Mouse (Mus musculus) ES-Bruce4 (cell line): Measurements from ENCODE around the gene Adamtsl5. TPM values are rescaled to one million over a fixed set of nuclear protein-coding genes. Genes with fewer than 3 reads are reported as not detected.

ENCODE experiments used
- H3K27ac ChIP-seq: 2 replicates; pipeline ENCODE4 v1.5.1; 2012; ENCODE audit warnings: low read length, inconsistent platforms; ENCODE audit not compliant: insufficient read depth
- H3K27me3 ChIP-seq: 2 replicates; pipeline ENCODE4 v1.6.1; 2012; ENCODE audit warnings: mild to moderate bottlenecking, low read length, inconsistent platforms; ENCODE audit not compliant: control insufficient read depth, poor library complexity, insufficient read depth, severe bottlenecking
- H3K36me3 ChIP-seq: 2 replicates; pipeline ENCODE4 v1.6.1; 2012; ENCODE audit warnings: inconsistent platforms, mild to moderate bottlenecking, low read length, moderate library complexity; ENCODE audit not compliant: control insufficient read depth, poor library complexity, insufficient read depth, severe bottlenecking
- H3K4me1 ChIP-seq: one replicate; pipeline ENCODE4 v1.8.1; 2011; ENCODE audit warnings: low read length; ENCODE audit not compliant: control insufficient read depth, insufficient read depth
- H3K4me3 ChIP-seq: 2 replicates; pipeline ENCODE4 v1.5.1; 2011; ENCODE audit warnings: low read depth, mild to moderate bottlenecking, low read length
- H3K9ac ChIP-seq: 2 replicates; pipeline ENCODE4 v1.6.1; 2012; ENCODE audit warnings: low read depth, mild to moderate bottlenecking, inconsistent platforms; ENCODE audit not compliant: poor library complexity, severe bottlenecking
- H3K9me3 ChIP-seq: replicated peaks from 2 replicates; pipeline ENCODE4 v1.6.1; 2012; ENCODE audit warnings: mild to moderate bottlenecking, low read length, inconsistent platforms; ENCODE audit not compliant: control insufficient read depth, poor library complexity, insufficient read depth, severe bottlenecking
- CTCF ChIP-seq: IDR thresholded peaks from one replicate; pipeline ENCODE4 v1.8.1; 2011; ENCODE audit warnings: low read depth, low read length
- EP300 ChIP-seq: IDR thresholded peaks from 2 replicates; pipeline ENCODE4 v1.6.1; 2011; ENCODE audit warnings: low read depth, low read length; ENCODE audit not compliant: insufficient read depth
- POLR2A ChIP-seq: IDR thresholded peaks from one replicate; pipeline ENCODE4 v1.8.1; 2011; ENCODE audit warnings: low read length; ENCODE audit not compliant: insufficient read depth
- polyA plus RNA-seq: library from polyadenylated mRNA; stranded (reverse); fragments of >200 nt; gene quantifications from 2 replicates; pipeline ENCODE4 v1.2.4, GENCODE M21; 2011; ENCODE audit warnings: low read depth; ENCODE audit not compliant: missing spikeins, insufficient read depth, insufficient read length

Gene Adamtsl5
- polyA plus RNA-seq, 1 experiment: 3.8 TPM

GRCm38 (mm10) chr10:80356737-80357136 is 8.5 kb upstream of the Adamtsl5 start:
- Histone ChIP-seq H3K27me3 (no peaks in the 10 kb centered on the region), H3K9ac (peak overlapping the region; percentile 75), H3K27ac (no peak overlapping the region)

GRCm38 (mm10) chr10:80356001-80356682 is 7.9 kb upstream of the Adamtsl5 start, which contains the start of gene Plk5:
Gene Plk5, plus strand, starts transcription at chr10:80356459.
- Histone ChIP-seq H3K27me3 (no peaks in the 10 kb centered on the region), H3K4me1 (no peaks in the 10 kb centered on the region), H3K36me3 (no peaks in the 10 kb centered on the region), H3K9me3 (no peaks in the 10 kb centered on the region), H3K4me3 (peak within 1 kb of the TSS; percentile 54), H3K9ac (peak within 1 kb of the TSS; percentile 75), H3K27ac (no peak within 1 kb of the TSS)
- TF ChIP-seq EP300 (no peak), CTCF (no peak), POLR2A (no peak)

More at GRCm38 (mm10) chr10:80356737-80357136, 8.5 kb upstream of the Adamtsl5 start:
- TF ChIP-seq POLR2A (no peak), CTCF (no peak), EP300 (no peak)
- Histone ChIP-seq H3K9me3 (no peaks in the 10 kb centered on the region), H3K4me3 (peak overlapping the region; percentile 54), H3K4me1 (no peaks in the 10 kb centered on the region), H3K36me3 (no peaks in the 10 kb centered on the region)

- H3K9me3 ChIP-seq: no peaks in the 10 kb centered on the region
- H3K9ac ChIP-seq: no peak overlapping the region
- no peaks in the 10 kb centered on the region for H3K36me3 ChIP-seq
- no peaks in the 10 kb centered on the region for H3K27me3 ChIP-seq
- no peak overlapping the region for H3K4me3 ChIP-seq
- TF ChIP-seq EP300 (no peak), CTCF (no peak)
- no peaks in the 10 kb centered on the region for H3K4me1 ChIP-seq
- no peak overlapping the region for H3K27ac ChIP-seq
These were observed 7.2 kb upstream of the Adamtsl5 start for GRCm38 (mm10) chr10:80355431-80355830.

GRCm38 (mm10) chr10:80352727-80353126 is 4.5 kb upstream of the Adamtsl5 start:
- TF ChIP-seq EP300: no peak
- no peak for TF ChIP-seq CTCF
- TF ChIP-seq POLR2A: no peak
- Histone ChIP-seq H3K9me3 (no peaks in the 10 kb centered on the region), H3K27me3 (no peaks in the 10 kb centered on the region), H3K4me3 (no peak overlapping the region), H3K4me1 (no peaks in the 10 kb centered on the region), H3K27ac (no peak overlapping the region), H3K9ac (no peak overlapping the region), H3K36me3 (no peaks in the 10 kb centered on the region)

GRCm38 (mm10) chr10:80351896-80352295 is 3.7 kb upstream of the Adamtsl5 start:
- Histone ChIP-seq H3K4me3 (no peak overlapping the region), H3K27ac (no peak overlapping the region), H3K9me3 (no peaks in the 10 kb centered on the region), H3K4me1 (no peaks in the 10 kb centered on the region), H3K36me3 (no peaks in the 10 kb centered on the region), H3K9ac (no peak overlapping the region), H3K27me3 (no peaks in the 10 kb centered on the region)
- TF ChIP-seq EP300 (no peak), POLR2A (no peak), CTCF (no peak)

GRCm38 (mm10) chr10:80350292-80350691 is 2.1 kb upstream of the Adamtsl5 start:
- H3K9me3 ChIP-seq: no peaks in the 10 kb centered on the region
- H3K27ac ChIP-seq: no peak overlapping the region
- H3K36me3 ChIP-seq: no peaks in the 10 kb centered on the region
- no peaks in the 10 kb centered on the region for H3K4me1 ChIP-seq
- H3K4me3 ChIP-seq: no peak overlapping the region
- H3K27me3 ChIP-seq: no peaks in the 10 kb centered on the region
- H3K9ac ChIP-seq: no peak overlapping the region
- TF ChIP-seq CTCF (peak; percentile 93), EP300 (no peak)
